Comparison of ENCODE assay signal across 8 mouse cellular contexts in genomic region chr14:122981831-122982485, GRCm38 (mm10). TPM values are rescaled to one million over a fixed set of nuclear protein-coding genes. Genes with fewer than 3 reads are reported as not detected.
DNase-seq lines count a peak whose midpoint lies in the region; ATAC-seq lines count a peak whose summit lies in the region.

No protein-coding gene starts in this region.

- WGBS in kidney, embryonic 16.5 days = 30% methylated on average over 8 of the region's 8 CpGs
- 46% methylated on average over 8 of the region's 8 CpGs for WGBS in intestine, embryonic 15.5 days
- 22% methylated on average over 8 of the region's 8 CpGs for WGBS in neural tube, embryonic 14.5 days

- no peak for ATAC-seq in kidney, embryonic 16.5 days (ENCODE audit: low FRiP score, low TSS enrichment)
- ATAC-seq in intestine, embryonic 15.5 days = no peak
- ATAC-seq in neural tube, embryonic 14.5 days (ENCODE audit: low read depth) = no peak
- ATAC-seq in inflammation-experienced regulatory T-cells, adult 6 months = no peak

- DNase-seq in kidney, adult 9 months = no peak
- DNase-seq in embryo, embryonic 11 days = peak; percentile 25
- no peak for DNase-seq in urinary bladder, postnatal 14 days (ENCODE audit: low spot score)
- DNase-seq in frontal cortex, postnatal 14 days (ENCODE audit: low spot score in 2 of 2) = no peak

- H3K4me3 ChIP-seq in kidney, embryonic 16.5 days (ENCODE audit: low read length) = peak overlapping the region; percentile 84
- H3K4me3 ChIP-seq in intestine, embryonic 15.5 days (replicated peaks) = peak overlapping the region; percentile 72
- peak overlapping the region; percentile 84 for H3K4me3 ChIP-seq in neural tube, embryonic 14.5 days (ENCODE audit: low read depth, low read length)

- H3K4me2 ChIP-seq in kidney, embryonic 16.5 days (replicated peaks; ENCODE audit: low read depth, low read length) = peak overlapping the region; percentile 76
- peak overlapping the region; percentile 88 for H3K4me2 ChIP-seq in intestine, embryonic 15.5 days (replicated peaks)
- H3K4me2 ChIP-seq in neural tube, embryonic 14.5 days (ENCODE audit: low read depth, low read length) = peak overlapping the region; percentile 65

- H3K27ac ChIP-seq in kidney, embryonic 16.5 days (ENCODE audit: low read length) = peak overlapping the region; percentile 93; the same call in 1 of the 2 replicates
- H3K27ac ChIP-seq in intestine, embryonic 15.5 days = peak overlapping the region; percentile 88; the same call in 1 of the 2 replicates
- H3K27ac ChIP-seq in neural tube, embryonic 14.5 days (ENCODE audit: low read depth, low read length) = peak overlapping the region; percentile 94

- peaks cover 23% of the 10 kb centered on the region for H3K4me1 ChIP-seq in kidney, embryonic 16.5 days (ENCODE audit: insufficient read depth, low read length)
- 0 out of 2 replicates have a peak, but pooled peaks cover 8% of the 10 kb centered on the region for H3K4me1 ChIP-seq in intestine, embryonic 15.5 days (replicated peaks)
- H3K4me1 ChIP-seq in neural tube, embryonic 14.5 days (ENCODE audit: control insufficient read depth, insufficient read depth, low read length) = peaks cover 18% of the 10 kb centered on the region

- H3K9ac ChIP-seq in kidney, embryonic 16.5 days (replicated peaks; ENCODE audit: low read length) = peak overlapping the region; percentile 91
- peak overlapping the region; percentile 81; the same call in 1 of the 2 replicates for H3K9ac ChIP-seq in intestine, embryonic 15.5 days
- H3K9ac ChIP-seq in neural tube, embryonic 14.5 days (replicated peaks; ENCODE audit: low read depth, low read length) = peak overlapping the region; percentile 90

- H3K27me3 ChIP-seq in kidney, embryonic 16.5 days (ENCODE audit: insufficient read depth, low read length) = no peaks in the 10 kb centered on the region
- H3K27me3 ChIP-seq in intestine, embryonic 15.5 days (replicated peaks) = no peaks in the 10 kb centered on the region
- no peaks in the 10 kb centered on the region for H3K27me3 ChIP-seq in neural tube, embryonic 14.5 days (ENCODE audit: control insufficient read depth, insufficient read depth, low read length)

- H3K36me3 ChIP-seq in kidney, embryonic 16.5 days (ENCODE audit: insufficient read depth, low read length) = peaks cover 3% of the 10 kb centered on the region; the same call in 1 of the 2 replicates
- H3K36me3 ChIP-seq in intestine, embryonic 15.5 days = no peaks in the 10 kb centered on the region
- H3K36me3 ChIP-seq in neural tube, embryonic 14.5 days (ENCODE audit: control insufficient read depth, insufficient read depth, low read length) = no peaks in the 10 kb centered on the region

- H3K9me3 ChIP-seq in kidney, embryonic 16.5 days (ENCODE audit: low read length) = no peaks in the 10 kb centered on the region
- H3K9me3 ChIP-seq in intestine, embryonic 15.5 days = no peaks in the 10 kb centered on the region
- no peaks in the 10 kb centered on the region for H3K9me3 ChIP-seq in neural tube, embryonic 14.5 days (ENCODE audit: control insufficient read depth, low read length)

RNA-seq across cellular contexts. Expression of gene Tmtc4, which starts 1.9 kb away (rescaled TPM):
- 36.6 and 37.4 TPM in 2 replicates for polyA plus RNA-seq in kidney, embryonic 16.5 days (2015; fragmentation: Nextera tagmentation; extraction: Ambion mirVana)
- 20.9 and 23.6 TPM in 2 replicates for polyA plus RNA-seq in intestine, embryonic 15.5 days (2015; fragmentation: Nextera tagmentation; extraction: Ambion mirVana)
- 74.5 and 75.0 TPM in 2 replicates for polyA plus RNA-seq in neural tube, embryonic 14.5 days (2014; fragmentation: Nextera tagmentation; extraction: Ambion mirVana)
- 10 to 100 TPM in 2 of 3 experiments, 1 to 10 TPM in 1; 9.1 to 24.4 (median 21.4) TPM for polyA plus RNA-seq in inflammation-experienced regulatory T-cells, adult 6 months (2017; shearing (Covaris generic))
